ENCODE assay signal across 32 mouse cellular contexts in the genomic region with DNA sequence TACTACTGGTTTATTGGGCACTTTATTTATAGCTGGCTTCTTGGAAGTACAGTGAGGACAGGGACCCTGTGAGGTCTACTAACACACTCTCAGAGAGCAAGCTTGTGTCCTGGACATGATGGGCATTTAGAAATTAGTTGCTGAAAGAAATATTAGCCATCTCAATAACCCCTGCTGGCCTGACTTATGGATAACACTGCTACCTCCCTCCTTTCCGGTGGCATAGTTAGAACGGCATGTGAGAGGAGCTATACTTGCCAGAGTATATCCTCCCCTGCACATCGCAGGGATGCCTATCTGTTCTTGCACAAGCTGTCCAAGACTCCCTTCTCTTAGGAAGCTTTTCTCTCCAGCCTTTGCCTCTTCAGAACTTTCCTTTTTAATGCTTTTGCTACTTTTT.
"Had no signal": no experiment of that assay in that cellular context is flagged by ENCODE, and none has a peak within 500 bp of the region (broad histone marks: within the 10 kb centered on the region; RNA-seq: fewer than 3 reads in every experiment).

No protein-coding gene starts in this region.

- H3K36me3 ChIP-seq: heart, embryonic 10.5 days; heart, embryonic 12.5 days; heart, embryonic 13.5 days; heart, embryonic 15.5 days; hindbrain, embryonic 10.5 days; intestine, embryonic 15.5 days; kidney, embryonic 15.5 days had no signal

- H3K4me2 ChIP-seq: heart, embryonic 11.5 days; heart, embryonic 12.5 days; heart, embryonic 13.5 days; heart, embryonic 15.5 days; hindbrain, embryonic 12.5 days; hindbrain, embryonic 13.5 days; hindbrain, embryonic 14.5 days; hindbrain, embryonic 15.5 days; intestine, embryonic 15.5 days; kidney, embryonic 15.5 days had no signal

- H3K9ac ChIP-seq: heart, embryonic 12.5 days; heart, embryonic 13.5 days; heart, embryonic 15.5 days; hindbrain, embryonic 12.5 days; hindbrain, embryonic 13.5 days; hindbrain, embryonic 14.5 days; hindbrain, embryonic 15.5 days; intestine, embryonic 15.5 days; kidney, embryonic 15.5 days had no signal

- H3K9me3 ChIP-seq: heart, embryonic 10.5 days; heart, embryonic 12.5 days; heart, embryonic 13.5 days; heart, embryonic 15.5 days; hindbrain, embryonic 10.5 days; hindbrain, embryonic 12.5 days; hindbrain, embryonic 13.5 days; hindbrain, embryonic 15.5 days; intestine, embryonic 15.5 days; kidney, embryonic 15.5 days had no signal

- ATAC-seq: hindbrain, embryonic 16.5 days; hindbrain, postnatal 0 days; inflammation-experienced regulatory T-cells, adult 6 months; intestine, embryonic 15.5 days; intestine, embryonic 16.5 days; intestine, postnatal 0 days had no signal

- H3K27me3 ChIP-seq: heart, embryonic 12.5 days; hindbrain, embryonic 12.5 days; hindbrain, embryonic 13.5 days; hindbrain, embryonic 15.5 days; intestine, embryonic 15.5 days; kidney, embryonic 15.5 days had no signal

- H3K4me3 ChIP-seq: heart, embryonic 10.5 days; heart, embryonic 12.5 days; heart, embryonic 13.5 days; heart, embryonic 15.5 days; hindbrain, embryonic 10.5 days; hindbrain, embryonic 12.5 days; hindbrain, embryonic 13.5 days; hindbrain, embryonic 15.5 days; intestine, embryonic 15.5 days; kidney, embryonic 15.5 days; layer of hippocampus, adult 2 months; left cerebral cortex, adult 2 months had no signal

- DNase-seq: heart, postnatal 10 days; heart, postnatal 14 days; heart, postnatal 36 days; kidney, adult 11 months; kidney, adult 18-20 months; kidney, adult 2 months; kidney, adult 9 months; kidney, postnatal 10 days; kidney, postnatal 14 days; kidney, postnatal 25 days; kidney, postnatal 36 days; layer of hippocampus, adult 9-11 months; layer of hippocampus, postnatal 36 days had no signal

- H3K4me1 ChIP-seq: hindbrain, embryonic 10.5 days; hindbrain, embryonic 12.5 days; hindbrain, embryonic 13.5 days; hindbrain, embryonic 15.5 days; intestine, embryonic 15.5 days; kidney, embryonic 15.5 days had no signal

- H3K27ac ChIP-seq: heart, embryonic 10.5 days; heart, embryonic 13.5 days; heart, embryonic 15.5 days; hindbrain, embryonic 10.5 days; hindbrain, embryonic 12.5 days; hindbrain, embryonic 13.5 days; hindbrain, embryonic 14.5 days; hindbrain, embryonic 15.5 days; hindbrain, postnatal 0 days; intestine, embryonic 15.5 days; kidney, embryonic 15.5 days; layer of hippocampus, adult 2 months; left cerebral cortex, adult 2 months had no signal
